Mouse (Mus musculus) neural tube, embryonic 11.5 days (tissue): Measurements from ENCODE around the gene Slc5a10. TPM values are rescaled to one million over a fixed set of nuclear protein-coding genes. Genes with fewer than 3 reads are reported as not detected.

Source experiments
- ATAC-seq: fragments of 200-750 bp; cut with Nextera tagmentation; 2 replicates; pipeline ENCODE4 v1.8.0; 2017; ENCODE audit warnings: moderate number of reproducible peaks, mild to moderate bottlenecking, moderate TSS enrichment, moderate library complexity; ENCODE audit not compliant: insufficient read depth, low FRiP score, low TSS enrichment
- DNase-seq: peaks from one replicate; pipeline ENCODE4 v3.0.0-alpha.2; 2015; ENCODE audit warnings: low spot score
- H3K27ac ChIP-seq: fragments of 300-500 bp; sonication (generic); 2 replicates; pipeline ENCODE4 v1.5.1; 2014; ENCODE audit warnings: low read depth, mild to moderate bottlenecking, low read length
- H3K27me3 ChIP-seq: fragments of 300-500 bp; sonication (generic); 2 replicates; pipeline ENCODE4 v1.6.1; 2014; ENCODE audit warnings: mild to moderate bottlenecking, low read length, mixed read lengths; ENCODE audit not compliant: control insufficient read depth, insufficient read depth
- H3K36me3 ChIP-seq: fragments of 300-500 bp; sonication (generic); 2 replicates; pipeline ENCODE4 v1.6.1; 2014; ENCODE audit warnings: mild to moderate bottlenecking, low read length, moderate library complexity, mixed read lengths; ENCODE audit not compliant: control insufficient read depth, insufficient read depth
- H3K4me1 ChIP-seq: fragments of 300-500 bp; sonication (generic); 2 replicates; pipeline ENCODE4 v1.6.1; 2014; ENCODE audit warnings: low read length, mixed read lengths; ENCODE audit not compliant: control insufficient read depth, insufficient read depth
- H3K4me2 ChIP-seq: fragments of 300-500 bp; sonication (generic); 2 replicates; pipeline ENCODE4 v1.6.1; 2014; ENCODE audit warnings: low read depth, mild to moderate bottlenecking, moderate library complexity
- H3K4me3 ChIP-seq: fragments of 300-500 bp; sonication (generic); 2 replicates; pipeline ENCODE4 v1.5.1; 2014; ENCODE audit warnings: low read depth, low read length
- H3K9ac ChIP-seq: fragments of 300-500 bp; sonication (generic); 2 replicates; pipeline ENCODE4 v1.6.1; 2014; ENCODE audit warnings: mild to moderate bottlenecking, low read length
- H3K9me3 ChIP-seq: fragments of 300-500 bp; sonication (generic); 2 replicates; pipeline ENCODE4 v1.6.1; 2016; ENCODE audit warnings: low read length; ENCODE audit not compliant: control insufficient read depth
- WGBS: fragments of 180-500 bp; shearing (Covaris S2); extraction: QIAGEN DNeasy Blood & Tissue Kit; methylation state at CpG from one replicate; pipeline ENCODE4 v1.1.7; 2014; 5-methylcytosine and 5-hydroxymethylcytosine counted together
- polyA plus RNA-seq: library from polyadenylated mRNA; unstranded; fragments of >200 nt; fragmentation: Nextera tagmentation; extraction: Ambion mirVana; gene quantifications from 2 replicates; pipeline ENCODE4 v1.2.1, GENCODE M21; 2014

The Slc5a10 gene
- polyA plus RNA-seq, 1 experiment from 2014 or later, result not detected

- H3K4me1 ChIP-seq, result no peaks in the 10 kb centered on the region
- H3K27ac ChIP-seq, result no peak overlapping the region
- peaks cover 10% of the 10 kb centered on the region for H3K36me3 ChIP-seq
- 100% methylated on average over 1 of the region's 1 CpGs for WGBS
- ATAC-seq, result no peak
- no peaks in the 10 kb centered on the region for H3K27me3 ChIP-seq
- H3K9me3 ChIP-seq, result no peaks in the 10 kb centered on the region
- no peak overlapping the region for H3K4me3 ChIP-seq
- no peak overlapping the region for H3K9ac ChIP-seq
- DNase-seq, result no peak
- H3K4me2 ChIP-seq, result no peak overlapping the region
Observed at GRCm38 (mm10) chr11:61740500-61740899, 19.9 kb upstream of the Slc5a10 start.

DNA sequence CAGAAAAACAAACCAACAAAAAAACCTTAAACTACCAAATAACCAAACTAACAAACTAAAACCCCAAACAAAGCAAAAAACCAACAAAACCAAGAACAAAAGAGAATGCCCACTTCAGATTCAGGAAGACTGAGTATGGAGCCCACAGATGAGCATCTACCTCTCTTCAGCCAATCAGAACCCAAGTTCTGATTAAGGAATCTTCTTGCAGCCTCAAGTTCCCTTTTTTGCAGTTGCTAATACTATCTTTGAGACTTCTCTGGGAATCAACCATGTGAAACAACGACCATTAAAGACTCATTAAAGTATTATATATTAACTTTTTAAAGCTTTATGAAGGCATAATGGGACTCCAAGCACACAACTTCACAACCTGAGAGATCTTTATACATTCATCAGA lies 16.7 kb upstream of the Slc5a10 start:
- no peak overlapping the region for H3K27ac ChIP-seq
- no peak overlapping the region for H3K4me3 ChIP-seq
- H3K9ac ChIP-seq, result no peak overlapping the region
- no peak for ATAC-seq
- peaks cover 15% of the 10 kb centered on the region; the same call in 1 of the 2 replicates for H3K36me3 ChIP-seq
- H3K4me1 ChIP-seq, result no peaks in the 10 kb centered on the region
- H3K27me3 ChIP-seq, result no peaks in the 10 kb centered on the region
- H3K9me3 ChIP-seq, result no peaks in the 10 kb centered on the region
- no peak for DNase-seq
- H3K4me2 ChIP-seq, result no peak overlapping the region
- 82% methylated on average over 1 of the region's 1 CpGs for WGBS

GRCm38 (mm10) chr11:61732672-61733071 lies 12.0 kb upstream of the Slc5a10 start:
- Histone ChIP-seq H3K36me3 (peaks cover 12% of the 10 kb centered on the region), H3K4me1 (no peaks in the 10 kb centered on the region), H3K27ac (no peak overlapping the region), H3K9ac (no peak overlapping the region), H3K9me3 (no peaks in the 10 kb centered on the region), H3K27me3 (no peaks in the 10 kb centered on the region), H3K4me2 (no peak overlapping the region), H3K4me3 (no peak overlapping the region)
- WGBS, result 92% methylated on average over 7 of the region's 7 CpGs
- ATAC-seq (no peak), DNase-seq (no peak)

DNA sequence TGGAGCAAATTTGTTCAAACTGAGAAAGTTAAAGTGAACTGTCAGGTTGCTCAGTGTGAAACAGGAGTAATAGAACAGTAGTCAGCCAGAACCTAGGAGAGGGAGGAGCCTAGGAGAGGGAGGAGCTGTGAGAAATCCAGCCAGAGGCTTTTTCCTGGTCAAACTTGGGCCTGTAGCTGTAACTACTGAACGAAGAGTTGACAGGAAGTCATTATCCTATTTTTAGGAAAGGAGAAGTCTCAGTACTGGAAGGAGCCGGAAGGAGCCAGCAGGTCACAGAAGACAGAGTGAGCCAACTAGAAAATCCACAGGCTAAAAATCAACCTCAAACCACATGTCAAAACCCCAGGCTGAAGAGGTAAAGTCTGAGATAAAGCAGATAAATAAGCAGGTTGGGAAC lies 7.4 kb upstream of the Slc5a10 start:
- no peaks in the 10 kb centered on the region for H3K4me1 ChIP-seq
- H3K4me3 ChIP-seq, result no peak overlapping the region
- no peak overlapping the region for H3K9ac ChIP-seq
- ATAC-seq (no peak), DNase-seq (no peak)
- H3K9me3 ChIP-seq, result no peaks in the 10 kb centered on the region
- WGBS, result 90% methylated on average over 2 of the region's 2 CpGs
- no peak overlapping the region for H3K27ac ChIP-seq
- H3K4me2 ChIP-seq, result no peak overlapping the region
- H3K36me3 ChIP-seq, result peaks cover 8% of the 10 kb centered on the region
- no peaks in the 10 kb centered on the region for H3K27me3 ChIP-seq

DNA sequence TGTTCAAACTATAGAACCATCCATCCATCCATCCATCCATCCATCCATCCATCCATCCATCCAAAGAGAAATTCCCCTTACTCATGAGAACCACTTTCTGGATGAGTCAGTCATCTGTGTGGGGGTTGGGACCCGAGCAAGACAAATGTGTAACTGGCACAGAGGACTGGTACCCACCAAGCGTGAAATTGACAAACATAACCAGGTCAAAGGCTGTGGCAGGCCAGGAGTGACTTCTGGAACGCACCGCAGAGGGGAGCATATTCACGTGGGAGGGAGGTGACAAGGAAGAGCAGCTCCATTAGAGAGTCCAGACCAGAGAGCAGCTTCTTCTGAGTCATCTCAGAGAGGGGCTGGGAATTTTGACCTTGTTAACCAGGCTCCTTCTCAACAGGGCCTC lies 1.5 kb upstream of the Slc5a10 start:
- Histone ChIP-seq H3K4me1 (no peaks in the 10 kb centered on the region), H3K4me3 (no peak overlapping the region), H3K4me2 (no peak overlapping the region), H3K9ac (no peak overlapping the region), H3K27ac (no peak overlapping the region), H3K27me3 (no peaks in the 10 kb centered on the region), H3K36me3 (no peaks in the 10 kb centered on the region), H3K9me3 (no peaks in the 10 kb centered on the region)
- 60% methylated on average over 5 of the region's 5 CpGs for WGBS
- DNase-seq (no peak), ATAC-seq (no peak)

DNA sequence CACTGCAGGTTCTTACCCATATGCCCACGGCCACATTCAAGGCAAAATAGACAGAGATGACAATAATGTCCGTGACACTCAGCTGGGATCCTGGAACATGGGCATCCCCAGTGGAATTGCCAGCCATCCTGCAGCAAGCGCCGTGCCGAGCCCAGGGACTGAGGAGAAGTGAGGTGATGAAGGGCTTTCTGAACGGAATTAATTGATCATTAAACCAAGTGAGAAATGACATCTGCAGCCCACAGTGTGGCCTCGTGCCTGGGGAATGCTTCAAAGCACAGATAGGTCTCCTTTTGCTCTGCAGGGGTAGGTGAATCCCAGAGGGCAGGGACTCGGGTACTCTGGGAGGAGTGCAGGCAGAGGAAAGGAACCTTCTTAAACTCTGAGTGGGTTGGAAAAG lies 800 bp downstream of the Slc5a10 start:
- no peak for ATAC-seq
- Histone ChIP-seq H3K4me2 (no peak overlapping the region), H3K4me1 (no peaks in the 10 kb centered on the region), H3K4me3 (no peak overlapping the region), H3K27ac (no peak overlapping the region), H3K9me3 (no peaks in the 10 kb centered on the region), H3K36me3 (no peaks in the 10 kb centered on the region), H3K9ac (no peak overlapping the region), H3K27me3 (no peaks in the 10 kb centered on the region)
- WGBS, result 72% methylated on average over 8 of the region's 8 CpGs
- DNase-seq, result no peak

DNA sequence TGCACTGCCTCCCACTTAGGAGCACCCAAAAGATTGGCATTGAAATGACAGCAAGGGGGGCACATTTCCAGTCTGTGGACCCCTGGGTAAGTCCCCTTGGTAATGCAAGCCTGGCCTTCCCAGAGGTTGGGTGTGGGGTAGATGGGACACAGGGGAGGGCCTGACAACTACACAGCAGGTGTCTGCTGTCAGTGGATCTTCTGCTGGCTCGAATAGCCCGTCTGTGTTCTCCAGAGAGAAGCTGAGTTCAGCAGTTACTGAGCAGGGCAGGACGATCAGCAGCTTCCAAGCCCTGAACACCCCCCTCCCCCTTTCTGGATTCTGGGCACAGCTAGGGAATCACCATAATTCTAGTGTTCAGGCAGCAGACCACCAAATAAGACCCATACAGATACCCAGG lies 1.2 kb downstream of the Slc5a10 start:
- 57% methylated on average over 3 of the region's 3 CpGs for WGBS
- DNase-seq, result no peak

GRCm38 (mm10) chr11:61717990-61718389 lies 2.6 kb downstream of the Slc5a10 start:
- Histone ChIP-seq H3K9ac (no peak overlapping the region), H3K27ac (no peak overlapping the region), H3K27me3 (no peaks in the 10 kb centered on the region), H3K4me1 (no peaks in the 10 kb centered on the region), H3K9me3 (no peaks in the 10 kb centered on the region), H3K4me2 (no peak overlapping the region), H3K4me3 (no peak overlapping the region), H3K36me3 (no peaks in the 10 kb centered on the region)
- WGBS, result 80% methylated on average over 5 of the region's 5 CpGs
- DNase-seq, result no peak
- ATAC-seq, result no peak

More for the DNA sequence above, 1.2 kb downstream of the Slc5a10 start:
- Histone ChIP-seq H3K4me2 (no peak overlapping the region), H3K9me3 (no peaks in the 10 kb centered on the region), H3K27ac (no peak overlapping the region), H3K9ac (no peak overlapping the region), H3K27me3 (no peaks in the 10 kb centered on the region), H3K4me3 (no peak overlapping the region), H3K36me3 (no peaks in the 10 kb centered on the region), H3K4me1 (no peaks in the 10 kb centered on the region)
- no peak for ATAC-seq

DNA sequence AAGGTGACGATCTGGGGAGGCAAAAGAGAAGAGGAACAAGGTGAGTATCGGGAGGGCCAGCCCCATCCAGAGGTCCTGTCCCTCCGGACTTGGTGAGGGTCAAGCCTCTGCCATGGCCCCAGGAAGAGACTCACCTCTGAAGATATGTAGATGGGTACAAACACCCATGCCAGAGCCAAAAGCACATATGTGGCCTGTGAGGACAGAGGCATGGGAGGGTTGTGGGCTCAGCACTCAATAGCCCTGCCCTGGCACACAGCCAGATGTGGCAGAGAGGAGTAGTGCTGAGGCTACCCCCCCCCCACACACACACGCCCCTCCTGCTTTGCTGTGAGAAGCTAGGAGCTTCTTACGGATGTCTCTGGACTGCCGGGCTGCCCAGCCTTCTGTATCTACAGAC lies 5.5 kb downstream of the Slc5a10 start:
- DNase-seq (no peak), ATAC-seq (no peak)
- Histone ChIP-seq H3K4me1 (no peaks in the 10 kb centered on the region), H3K27ac (no peak overlapping the region), H3K27me3 (no peaks in the 10 kb centered on the region), H3K36me3 (no peaks in the 10 kb centered on the region), H3K9me3 (no peaks in the 10 kb centered on the region), H3K9ac (no peak overlapping the region), H3K4me2 (no peak overlapping the region), H3K4me3 (no peak overlapping the region)
- 74% methylated on average over 6 of the region's 6 CpGs for WGBS
